Mouse (Mus musculus): ENCODE results near the gene Zfp263.

DNA sequence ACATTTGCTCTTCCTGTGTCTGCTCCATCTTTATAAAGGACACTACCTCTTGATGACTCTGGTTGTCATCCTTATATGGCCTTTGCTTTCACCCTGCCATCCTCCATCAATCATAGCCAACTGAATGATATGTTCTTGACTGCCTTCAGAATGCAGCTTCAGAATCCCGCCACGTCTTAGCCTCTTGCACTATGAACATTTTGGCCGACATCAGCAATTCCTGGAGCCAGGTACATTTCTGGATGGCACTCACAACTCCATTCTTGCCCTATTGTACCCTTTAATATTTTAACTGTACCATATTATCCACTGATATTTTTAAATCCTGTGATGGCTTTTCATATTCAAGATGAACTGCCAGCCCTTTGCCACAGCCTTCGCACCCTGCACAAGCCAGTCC, 27.7 kb downstream of the Zfp263 start:
- TF ChIP-seq POLR2A (IDR thresholded peaks at IDR 0.05; ENCODE audit: insufficient read length, low read depth), result no peak
- TF ChIP-seq MYOD1 (IDR thresholded peaks at IDR 0.05; ENCODE audit: control insufficient read depth in 1 of 3, insufficient read length in 2 of 3, low read depth in 2 of 3), result no peak
